Mouse (Mus musculus) heart, adult 2 months (tissue): Measurements from ENCODE around the gene Hypk.

ENCODE experiments used
- CTCF ChIP-seq: fragments of 200-600 bp; IDR thresholded peaks from 2 replicates; pipeline ENCODE4 v1.8.1; 2022; ENCODE audit warnings: antibody characterized with exemption, mild to moderate bottlenecking, moderate library complexity
- EP300 ChIP-seq: fragments of 200-500 bp; IDR thresholded peaks from 2 replicates; pipeline ENCODE4 v1.6.1; 2011; ENCODE audit warnings: low read depth, low read length, control low read depth; ENCODE audit not compliant: insufficient read depth
- POLR2A ChIP-seq: fragments of 200-500 bp; IDR thresholded peaks from 2 replicates; pipeline ENCODE4 v1.6.1; 2011; ENCODE audit warnings: mild to moderate bottlenecking, low read depth, low read length, control low read depth; ENCODE audit not compliant: insufficient read depth

DNA sequence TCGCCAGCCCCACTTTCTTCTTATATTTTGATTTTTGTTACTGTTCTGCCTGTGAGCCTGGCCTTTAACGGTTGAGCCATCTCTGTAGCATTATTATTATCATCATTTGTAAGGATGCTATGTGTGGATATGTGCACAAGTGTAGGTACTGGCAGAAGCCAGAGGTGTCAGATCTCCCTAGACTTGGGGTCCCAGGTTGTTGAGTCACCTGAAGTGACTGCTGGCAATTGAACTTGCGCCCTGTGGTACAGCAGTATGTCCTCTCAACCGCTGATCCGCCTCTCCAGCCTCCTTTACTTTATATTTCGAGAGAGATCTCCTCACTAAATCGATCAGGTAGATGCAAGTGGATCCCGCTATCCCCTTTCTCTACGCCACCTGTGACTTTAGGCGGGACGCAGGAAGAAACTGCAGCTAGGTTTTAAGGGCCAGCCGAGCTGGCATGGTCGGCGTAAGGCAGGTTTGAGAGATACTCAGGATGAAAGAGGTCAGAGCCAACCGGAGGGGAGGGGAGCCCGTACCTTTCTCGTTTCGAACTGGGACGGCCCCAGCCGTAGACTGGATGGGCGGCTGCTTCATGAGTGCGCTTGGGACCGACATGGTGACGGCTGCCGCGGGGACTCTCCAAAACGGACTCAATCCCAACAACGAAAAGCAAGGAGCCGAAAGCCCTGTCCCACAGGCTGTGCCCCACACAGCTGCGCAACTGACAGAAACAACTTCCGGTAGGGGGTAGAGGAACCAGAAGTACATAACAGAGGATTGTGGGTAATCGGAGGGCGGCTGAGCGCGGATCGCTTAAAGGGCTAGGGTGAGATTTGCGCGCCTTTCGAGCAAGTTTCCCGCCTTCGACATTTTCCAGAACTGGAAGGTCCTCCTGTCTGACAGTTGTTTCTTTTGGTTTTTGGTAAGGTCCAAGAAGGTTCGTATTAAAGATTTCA is 53.1 kb downstream of the Hypk start, which contains the start of the genes Mfap1a and Wdr76:
- TF ChIP-seq CTCF (peak; percentile 36), POLR2A (peak; percentile 95), EP300 (peak; percentile 82; the same call in 1 of the 2 replicates)
